Mouse (Mus musculus) kidney, postnatal 36 days (tissue): ENCODE results near the gene Gm3285.
A peak's percentile ranks its signal among the peaks of the same experiment; 100 is the strongest.

ENCODE experiments used
- DNase-seq, 2 experiments: peaks; one replicate each; pipeline ENCODE4 v3.0.0; 2021 to 2022; ENCODE audit warnings: mixed read lengths in 2 of 2

Gm3285 gene

GRCm38 (mm10) chr10:77900903-77901818 is 39.4 kb downstream of the Gm3285 start:
- peak in 1 of 2 experiments; percentile 22 for DNase-seq

DNA sequence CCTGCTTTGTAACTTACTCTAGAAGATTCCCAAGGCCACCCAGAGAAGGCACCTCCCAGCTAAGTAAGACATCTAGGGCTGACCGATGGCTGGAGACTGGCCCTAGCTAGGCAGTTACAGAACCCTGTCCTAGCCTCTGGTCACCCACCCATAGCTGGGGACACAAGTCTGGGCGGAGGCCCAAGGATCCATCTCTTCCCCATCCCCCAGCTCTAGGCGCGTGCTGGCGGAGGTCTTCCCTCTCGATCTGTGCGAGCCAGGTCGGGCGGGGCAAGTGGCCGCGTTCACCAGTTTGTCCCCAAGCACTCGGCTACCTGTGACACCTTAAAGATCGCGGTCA is 40.1 kb downstream of the Gm3285 start:
- DNase-seq: peak; percentile 14 to 61

DNA sequence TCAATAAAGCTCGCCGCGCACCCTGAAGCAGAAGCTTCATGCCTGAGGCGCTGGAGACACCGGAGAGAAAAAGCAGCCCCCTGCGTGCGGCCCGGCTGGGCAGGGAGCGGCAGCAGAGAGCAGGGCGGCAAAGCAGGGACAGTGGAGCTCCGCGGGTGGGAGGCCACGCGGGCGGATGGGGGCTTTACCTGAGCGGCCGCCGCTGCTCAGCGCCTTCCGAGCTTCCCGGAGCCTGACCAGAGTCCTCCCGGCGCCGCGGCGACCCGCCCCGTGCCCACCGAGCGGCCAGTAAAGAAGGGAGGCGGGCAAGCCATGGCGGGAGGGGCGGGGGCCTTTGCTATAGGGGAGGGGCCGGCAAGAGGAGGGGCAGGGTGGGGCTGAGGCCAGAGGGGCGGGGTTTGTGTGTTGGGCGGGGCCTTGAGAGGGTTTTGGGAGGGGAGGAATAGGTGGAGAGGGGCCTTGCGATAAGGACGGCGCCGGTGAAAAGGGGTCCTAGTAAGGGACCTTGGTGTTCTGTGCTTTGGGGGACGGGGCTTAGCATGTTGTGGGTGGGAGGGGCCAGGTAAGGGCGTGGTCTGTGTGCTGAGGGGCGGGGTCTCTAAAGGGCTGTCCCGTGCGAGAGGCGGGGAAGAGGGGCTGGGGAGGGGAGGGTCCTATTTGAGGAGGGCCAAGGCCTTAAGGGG is 40.6 kb downstream of the Gm3285 start, which contains the start of gene Lrrc3:
Gene Lrrc3, minus strand, starts transcription at position 326 of the 683 bp plus-strand sequence.
- peak; percentile 49 to 83 for DNase-seq

DNA sequence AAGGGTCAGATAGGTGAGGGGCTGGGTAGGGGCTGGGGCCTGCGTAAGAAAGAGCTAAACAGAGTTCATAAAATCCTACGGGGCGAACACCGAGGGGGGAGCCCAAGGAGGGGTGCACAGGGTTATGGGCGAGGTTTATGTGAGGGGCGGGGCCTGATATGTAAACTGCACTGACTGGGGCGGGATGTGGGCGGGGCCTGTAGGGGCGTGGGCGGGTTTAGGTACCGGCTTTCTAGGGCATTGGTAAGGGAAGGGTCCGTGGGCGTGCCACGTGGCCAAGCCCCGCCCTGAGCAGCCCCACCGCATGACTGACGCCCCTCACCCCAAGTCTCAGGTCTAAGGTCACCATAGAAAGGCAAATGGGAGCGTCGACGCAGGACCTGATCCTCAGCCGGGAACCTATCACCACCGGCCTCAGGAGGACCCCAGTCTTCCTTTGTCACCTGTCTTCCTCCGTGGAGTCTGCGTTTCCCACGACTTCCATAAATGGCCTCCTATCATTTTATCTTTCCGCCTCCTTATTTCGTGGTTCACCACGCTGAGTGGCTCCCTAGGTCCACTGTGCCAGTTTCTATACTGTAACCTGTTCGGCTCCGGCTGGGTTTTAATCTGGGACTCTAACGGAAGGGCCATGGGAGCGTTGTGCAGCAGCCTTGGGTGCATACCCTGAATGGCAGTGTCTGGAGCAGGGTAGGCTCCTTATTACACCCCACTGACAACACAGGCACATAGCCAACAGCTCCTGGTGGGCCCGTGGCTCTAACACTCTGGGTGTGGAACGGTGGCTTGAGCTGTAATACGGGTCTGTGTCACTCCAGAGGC is 41.3 kb downstream of the Gm3285 start:
- peak; percentile 29 to 74 for DNase-seq
